Mouse (Mus musculus): ENCODE results near the gene Usb1. TPM values are rescaled to one million over a fixed set of nuclear protein-coding genes. Genes with fewer than 3 reads are reported as not detected.
A peak's percentile ranks its signal among the peaks of the same experiment; 100 is the strongest.

Usb1 gene
- polyA plus RNA-seq, 1 experiment from 2014 or later: 40.4 TPM

- peak; percentile 80 for ATAC-seq (ENCODE audit: borderline replicate concordance, extremely low read depth, low FRiP score, low TSS enrichment)
- Histone ChIP-seq H3K4me2 (peak overlapping the region; percentile 98), H3K9me3 (no peaks in the 10 kb centered on the region), H3K4me3 (peak overlapping the region; percentile 47), H3K9ac (peak overlapping the region; percentile 34), H3K4me1 (peaks cover 15% of the 10 kb centered on the region), H3K27me3 (no peaks in the 10 kb centered on the region), H3K36me3 (peaks cover 6% of the 10 kb centered on the region; the same call in 1 of the 2 replicates), H3K27ac (peak overlapping the region; percentile 61)
- 2% methylated on average over 40 of the region's 41 CpGs for WGBS
Measured at GRCm38 (mm10) chr8:95320224-95321139, 11.6 kb upstream of the Usb1 start.

GRCm38 (mm10) chr8:95323201-95323600 lies 8.9 kb upstream of the Usb1 start:
- Histone ChIP-seq H3K9ac (no peak overlapping the region), H3K9me3 (no peaks in the 10 kb centered on the region), H3K4me3 (no peak overlapping the region), H3K27me3 (no peaks in the 10 kb centered on the region), H3K4me2 (no peak overlapping the region), H3K27ac (no peak overlapping the region), H3K4me1 (peaks cover 26% of the 10 kb centered on the region), H3K36me3 (peaks cover 30% of the 10 kb centered on the region)
- WGBS: 79% methylated on average over 3 of the region's 3 CpGs
- ATAC-seq (ENCODE audit: borderline replicate concordance, extremely low read depth, low FRiP score, low TSS enrichment): no peak

- Histone ChIP-seq H3K27ac (peak overlapping the region; percentile 19; the same call in 1 of the 2 replicates), H3K4me3 (no peak overlapping the region), H3K9me3 (no peaks in the 10 kb centered on the region), H3K4me1 (peaks cover 26% of the 10 kb centered on the region), H3K27me3 (no peaks in the 10 kb centered on the region), H3K4me2 (no peak overlapping the region), H3K9ac (no peak overlapping the region), H3K36me3 (peaks cover 44% of the 10 kb centered on the region)
- WGBS: 43% methylated on average over 5 of the region's 5 CpGs
- ATAC-seq (ENCODE audit: borderline replicate concordance, extremely low read depth, low FRiP score, low TSS enrichment): no peak
Measured at GRCm38 (mm10) chr8:95324646-95325045, 7.4 kb upstream of the Usb1 start.

GRCm38 (mm10) chr8:95326822-95327221 lies 5.3 kb upstream of the Usb1 start:
- no peak overlapping the region for H3K4me2 ChIP-seq
- no peak overlapping the region for H3K27ac ChIP-seq
- peaks cover 28% of the 10 kb centered on the region for H3K4me1 ChIP-seq
- no peak overlapping the region for H3K9ac ChIP-seq
- H3K9me3 ChIP-seq: no peaks in the 10 kb centered on the region
- no peak overlapping the region for H3K4me3 ChIP-seq
- 73% methylated on average over 5 of the region's 5 CpGs for WGBS
- H3K36me3 ChIP-seq: peaks cover 44% of the 10 kb centered on the region
- H3K27me3 ChIP-seq: no peaks in the 10 kb centered on the region
- ATAC-seq (ENCODE audit: borderline replicate concordance, extremely low read depth, low FRiP score, low TSS enrichment): no peak

- Histone ChIP-seq H3K4me1 (peaks cover 32% of the 10 kb centered on the region), H3K9me3 (no peaks in the 10 kb centered on the region), H3K27ac (no peak overlapping the region), H3K27me3 (no peaks in the 10 kb centered on the region), H3K36me3 (peaks cover 44% of the 10 kb centered on the region), H3K4me2 (no peak overlapping the region), H3K9ac (no peak overlapping the region), H3K4me3 (no peak overlapping the region)
- WGBS: 90% methylated on average over 46 of the region's 46 CpGs
- ATAC-seq (ENCODE audit: borderline replicate concordance, extremely low read depth, low FRiP score, low TSS enrichment): no peak
Measured at GRCm38 (mm10) chr8:95327866-95328465, 4.1 kb upstream of the Usb1 start.

- H3K27ac ChIP-seq: 0 out of 2 replicates have a peak overlapping the region, but pooled peaks have one; percentile 99
- 59% methylated on average over 1 of the region's 1 CpGs for WGBS
- no peak for ATAC-seq (ENCODE audit: borderline replicate concordance, extremely low read depth, low FRiP score, low TSS enrichment)
- no peaks in the 10 kb centered on the region for H3K27me3 ChIP-seq
- H3K9ac ChIP-seq: peak overlapping the region; percentile 84
- H3K4me1 ChIP-seq: peaks cover 32% of the 10 kb centered on the region
- peak overlapping the region; percentile 94 for H3K4me3 ChIP-seq
- H3K9me3 ChIP-seq: no peaks in the 10 kb centered on the region
- peaks cover 54% of the 10 kb centered on the region for H3K36me3 ChIP-seq
- peak overlapping the region; percentile 78 for H3K4me2 ChIP-seq
Measured at GRCm38 (mm10) chr8:95330367-95330766, 1.7 kb upstream of the Usb1 start.

GRCm38 (mm10) chr8:95331156-95331719 lies 846 bp upstream of the Usb1 start:
- peak overlapping the region; percentile 84 for H3K9ac ChIP-seq
- ATAC-seq (ENCODE audit: borderline replicate concordance, extremely low read depth, low FRiP score, low TSS enrichment): peak; percentile 40
- peak overlapping the region; percentile 78 for H3K4me2 ChIP-seq
- WGBS: under 1% methylated on average over 38 of the region's 38 CpGs
- no peaks in the 10 kb centered on the region for H3K9me3 ChIP-seq
- peaks cover 48% of the 10 kb centered on the region for H3K36me3 ChIP-seq
- no peaks in the 10 kb centered on the region for H3K27me3 ChIP-seq
- peak overlapping the region; percentile 99 for H3K27ac ChIP-seq
- H3K4me1 ChIP-seq: peaks cover 32% of the 10 kb centered on the region
- H3K4me3 ChIP-seq: peak overlapping the region; percentile 94

- H3K27ac ChIP-seq: peak overlapping the region; percentile 99
- peak overlapping the region; percentile 94 for H3K4me3 ChIP-seq
- H3K27me3 ChIP-seq: no peaks in the 10 kb centered on the region
- H3K4me2 ChIP-seq: peak overlapping the region; percentile 78
- H3K4me1 ChIP-seq: peaks cover 23% of the 10 kb centered on the region
- peak overlapping the region; percentile 84 for H3K9ac ChIP-seq
- H3K36me3 ChIP-seq: peaks cover 37% of the 10 kb centered on the region
- WGBS: 11% methylated on average over 21 of the region's 21 CpGs
- peak; percentile 4; the same call in 1 of the 2 replicates for ATAC-seq (ENCODE audit: borderline replicate concordance, extremely low read depth, low FRiP score, low TSS enrichment)
- no peaks in the 10 kb centered on the region for H3K9me3 ChIP-seq
Measured at GRCm38 (mm10) chr8:95332437-95333199, 534 bp downstream of the Usb1 start.

GRCm38 (mm10) chr8:95335706-95336105 lies 3.6 kb downstream of the Usb1 start:
- Histone ChIP-seq H3K4me3 (no peak overlapping the region), H3K27me3 (no peaks in the 10 kb centered on the region), H3K4me2 (no peak overlapping the region), H3K27ac (no peak overlapping the region), H3K9ac (no peak overlapping the region), H3K9me3 (no peaks in the 10 kb centered on the region), H3K36me3 (peaks cover 19% of the 10 kb centered on the region), H3K4me1 (peaks cover 11% of the 10 kb centered on the region)
- WGBS: 83% methylated on average over 1 of the region's 1 CpGs
- no peak for ATAC-seq (ENCODE audit: borderline replicate concordance, extremely low read depth, low FRiP score, low TSS enrichment)

- Histone ChIP-seq H3K36me3 (peaks cover 19% of the 10 kb centered on the region), H3K9ac (no peak overlapping the region), H3K4me1 (peaks cover 9% of the 10 kb centered on the region), H3K9me3 (no peaks in the 10 kb centered on the region), H3K4me3 (no peak overlapping the region), H3K4me2 (no peak overlapping the region), H3K27ac (no peak overlapping the region), H3K27me3 (no peaks in the 10 kb centered on the region)
- ATAC-seq (ENCODE audit: borderline replicate concordance, extremely low read depth, low FRiP score, low TSS enrichment): no peak
Measured at GRCm38 (mm10) chr8:95336363-95336762, 4.3 kb downstream of the Usb1 start.

- H3K36me3 ChIP-seq: peaks cover 31% of the 10 kb centered on the region
- 63% methylated on average over 5 of the region's 5 CpGs for WGBS
Measured at GRCm38 (mm10) chr8:95341721-95342120, 9.6 kb downstream of the Usb1 start.

More at GRCm38 (mm10) chr8:95341721-95342120, 9.6 kb downstream of the Usb1 start:
- no peak overlapping the region for H3K9ac ChIP-seq
- ATAC-seq (ENCODE audit: borderline replicate concordance, extremely low read depth, low FRiP score, low TSS enrichment): no peak
- H3K4me3 ChIP-seq: no peak overlapping the region
- peaks cover under 1% of the 10 kb centered on the region for H3K4me1 ChIP-seq
- H3K9me3 ChIP-seq: no peaks in the 10 kb centered on the region
- no peaks in the 10 kb centered on the region for H3K27me3 ChIP-seq
- H3K4me2 ChIP-seq: no peak overlapping the region
- no peak overlapping the region for H3K27ac ChIP-seq

Measured in lung, embryonic 15.5 days (tissue).